In the genomic region with DNA sequence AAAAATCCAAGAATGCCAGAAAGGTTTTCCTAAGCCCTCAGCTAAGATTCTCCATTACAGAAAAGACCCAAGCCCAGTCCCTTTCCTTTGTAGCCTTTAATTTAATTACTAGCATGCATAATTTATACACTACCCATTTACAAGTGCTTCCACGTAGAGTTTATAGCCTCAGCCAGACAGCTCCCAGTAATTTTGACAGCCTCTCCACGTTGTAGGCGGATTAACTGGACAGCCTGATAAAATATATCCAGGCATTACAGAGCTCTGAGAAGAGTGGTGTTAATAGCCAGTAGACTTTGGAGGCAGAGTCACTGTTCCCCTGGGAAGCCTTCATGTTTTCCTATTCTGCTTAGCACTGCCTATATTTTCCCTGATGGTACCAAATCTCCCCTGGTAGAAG, we compare ENCODE assay signal across 11 mouse cellular contexts.
"Had no signal": no experiment of that assay in that cellular context is flagged by ENCODE, and none has a peak within 500 bp of the region (broad histone marks: within the 10 kb centered on the region; RNA-seq: fewer than 3 reads in every experiment).

No protein-coding gene starts in this region.

- H3K9ac ChIP-seq: intestine, embryonic 15.5 days; limb, embryonic 13.5 days; liver, embryonic 14.5 days had no signal

- ATAC-seq: intestine, embryonic 15.5 days had no signal

- H3K4me3 ChIP-seq: intestine, embryonic 15.5 days; layer of hippocampus, adult 2 months; limb, embryonic 13.5 days had no signal

- H3K27ac ChIP-seq: intestine, embryonic 15.5 days; layer of hippocampus, adult 2 months; limb, embryonic 13.5 days; liver, embryonic 14.5 days; stomach, postnatal 0 days had no signal

- H3K36me3 ChIP-seq: intestine, embryonic 15.5 days; limb, embryonic 13.5 days had no signal

- H3K4me1 ChIP-seq: intestine, embryonic 15.5 days; limb, embryonic 13.5 days had no signal

- DNase-seq: kidney, adult 18-20 months; kidney, postnatal 10 days; kidney, postnatal 4 days; left cerebral cortex, postnatal 4 days; lung, adult 18-20 months; thymus, postnatal 4 days had no signal

- H3K9me3 ChIP-seq: intestine, embryonic 15.5 days; limb, embryonic 13.5 days had no signal

- H3K27me3 ChIP-seq: intestine, embryonic 15.5 days; limb, embryonic 13.5 days had no signal

- H3K4me2 ChIP-seq: intestine, embryonic 15.5 days; limb, embryonic 13.5 days had no signal
